Mouse (Mus musculus) spleen, adult 18-20 months (tissue): ENCODE data around the gene Creb3l2.

Source experiments
- DNase-seq, 2 experiments: peaks; one replicate each; pipeline ENCODE4 v3.0.0; 2022; ENCODE audit warnings: mixed read lengths in 2 of 2

The Creb3l2 gene

DNA sequence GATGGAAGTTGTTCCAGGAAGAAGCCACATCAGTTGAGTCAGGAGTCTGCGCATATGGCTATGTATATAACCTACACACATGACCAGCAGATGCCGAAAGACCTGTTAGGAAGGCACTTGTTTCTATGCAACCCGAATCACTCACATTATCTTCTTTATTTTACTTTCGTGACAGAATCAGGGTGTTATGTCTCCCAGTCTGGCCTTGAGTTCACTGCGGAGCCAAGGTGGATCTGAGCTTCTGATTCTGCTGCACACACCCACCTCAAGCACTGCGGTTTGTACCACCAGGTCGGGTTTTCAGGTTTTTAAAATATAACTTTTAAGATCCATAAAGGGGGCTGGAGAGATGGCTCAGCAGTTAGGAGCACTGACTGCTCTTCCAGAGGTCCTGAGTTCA lies 119.3 kb downstream of the Creb3l2 start:
- no peak for DNase-seq

- no peak for DNase-seq
Observed at GRCm38 (mm10) chr6:37322088-37322487, 119.9 kb downstream of the Creb3l2 start.

- DNase-seq: no peak
Observed at GRCm38 (mm10) chr6:37317904-37318303, 124.0 kb downstream of the Creb3l2 start.

DNA sequence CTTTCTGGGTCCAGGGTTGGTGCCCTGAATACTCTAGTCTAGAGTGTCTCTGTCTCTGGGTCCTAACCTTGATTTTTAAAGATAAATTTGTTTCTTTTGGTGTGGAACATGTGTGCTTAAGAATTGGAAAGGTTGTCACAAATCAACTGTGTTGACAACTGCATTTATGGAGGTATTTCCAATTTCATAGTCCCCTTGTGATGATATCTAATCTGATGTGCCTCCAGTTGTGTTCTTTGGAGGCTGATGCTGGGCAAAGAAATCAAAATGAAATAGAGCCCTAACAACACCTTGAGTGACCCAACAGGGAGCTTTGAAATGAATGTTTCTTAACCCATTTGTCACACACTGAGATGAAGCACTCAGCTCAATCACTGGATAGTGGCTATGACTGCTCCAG lies 126.5 kb downstream of the Creb3l2 start:
- DNase-seq: no peak

- DNase-seq: no peak
Observed at GRCm38 (mm10) chr6:37310601-37311000, 131.3 kb downstream of the Creb3l2 start.

GRCm38 (mm10) chr6:37306616-37307015 lies 135.3 kb downstream of the Creb3l2 start:
- no peak for DNase-seq

- no peak for DNase-seq
Observed at GRCm38 (mm10) chr6:37300492-37300891, 141.5 kb downstream of the Creb3l2 start.

GRCm38 (mm10) chr6:37299562-37300390 lies 142.2 kb downstream of the Creb3l2 start, which contains the start of gene Dgki:
TSS of gene Dgki (minus strand) at chr6:37300184.
- DNase-seq: peak in 1 of 2 experiments; percentile 12

DNA sequence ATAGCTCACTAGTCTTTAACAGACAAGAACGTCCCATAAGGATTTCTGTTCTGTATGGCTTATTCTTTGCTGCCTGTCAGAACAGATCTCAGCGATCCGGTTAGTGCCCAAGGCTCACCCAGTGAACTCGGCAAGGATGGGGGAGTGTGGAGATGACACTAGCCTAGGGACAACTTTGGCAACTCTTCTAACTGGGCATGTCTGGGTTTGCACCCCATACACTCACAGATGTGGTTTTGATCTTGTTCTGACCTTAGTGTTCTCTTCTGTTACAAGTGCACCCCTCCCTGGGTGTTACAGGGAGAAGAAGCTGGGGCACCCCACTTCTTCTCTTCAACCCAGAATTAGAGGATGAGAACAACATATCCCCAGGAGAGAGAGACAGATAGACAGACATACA lies 143.0 kb downstream of the Creb3l2 start:
- DNase-seq: no peak

DNA sequence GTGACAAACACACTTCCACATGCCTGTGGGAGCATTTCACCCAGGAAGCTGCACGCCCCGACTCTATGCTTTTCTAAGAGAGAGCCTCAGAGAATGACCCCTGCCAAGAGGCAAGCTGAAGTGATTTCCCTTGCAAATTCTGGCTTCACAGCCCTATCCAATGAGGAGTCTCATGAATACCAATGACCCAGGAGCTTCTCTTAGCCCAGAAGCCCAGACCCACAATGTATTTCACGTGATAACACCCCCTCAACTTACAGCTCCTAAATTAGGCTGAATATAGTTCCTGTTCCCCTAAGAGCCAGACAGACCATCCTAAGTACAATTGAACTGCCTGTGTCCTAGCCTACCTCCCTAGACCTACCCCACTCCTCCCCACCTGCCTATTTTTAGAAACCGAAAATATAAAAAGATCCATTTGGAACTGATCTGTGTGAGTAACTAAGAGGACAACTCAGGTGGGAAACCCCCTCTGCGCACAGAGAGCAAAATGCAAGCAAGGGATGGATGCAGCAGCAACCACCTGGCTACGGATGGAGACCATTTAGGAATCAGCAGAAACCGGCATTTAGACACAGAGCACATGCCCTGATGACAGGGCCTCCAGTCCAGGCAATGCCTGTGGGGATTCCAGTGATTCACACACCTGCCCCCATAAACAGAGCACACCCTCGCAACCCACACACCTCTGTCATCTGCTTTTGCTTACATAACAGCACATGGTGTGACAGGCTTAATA lies 144.0 kb downstream of the Creb3l2 start:
- DNase-seq: no peak

GRCm38 (mm10) chr6:37292068-37292467 lies 149.9 kb downstream of the Creb3l2 start:
- no peak for DNase-seq

GRCm38 (mm10) chr6:37291171-37291570 lies 150.8 kb downstream of the Creb3l2 start:
- DNase-seq: no peak

- no peak for DNase-seq
Observed at GRCm38 (mm10) chr6:37290691-37291090, 151.3 kb downstream of the Creb3l2 start.

DNA sequence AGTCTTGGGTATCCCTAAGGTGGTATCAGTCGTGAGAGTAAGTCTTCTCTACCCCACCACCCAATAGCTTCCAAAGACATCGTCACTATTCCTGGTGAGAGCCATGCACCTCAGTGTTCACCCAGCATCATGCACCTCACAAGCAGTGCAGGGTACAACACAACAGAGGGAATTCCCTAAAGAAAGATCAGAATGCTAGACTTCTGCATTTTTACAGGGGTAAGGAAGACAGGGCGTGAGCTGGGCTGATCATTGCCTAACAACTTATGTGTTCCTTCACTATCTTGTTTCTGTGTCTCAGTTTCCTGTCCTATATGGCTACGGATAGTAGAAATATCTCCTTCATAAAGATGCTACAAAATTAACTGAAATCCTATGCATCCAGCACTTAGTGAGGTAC lies 155.8 kb downstream of the Creb3l2 start:
- DNase-seq: no peak

DNA sequence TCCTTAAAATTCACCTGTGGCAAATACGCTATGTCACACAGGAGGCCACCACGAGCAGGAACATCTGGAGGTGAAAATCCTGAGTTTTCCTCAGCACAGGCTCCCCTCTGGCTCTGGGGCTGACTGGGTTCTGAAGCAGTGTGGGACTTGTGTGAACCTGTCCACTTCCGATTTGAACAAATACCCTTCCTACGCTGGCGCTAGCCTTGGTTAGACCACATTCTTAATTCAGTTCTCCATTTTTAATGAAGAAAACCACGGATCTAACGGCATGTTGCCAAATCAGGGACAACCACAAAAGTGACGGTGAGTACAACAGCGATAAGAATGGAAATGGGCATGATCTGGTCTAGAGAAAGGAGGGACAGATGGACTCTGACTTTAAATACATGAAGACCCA lies 157.1 kb downstream of the Creb3l2 start:
- DNase-seq: no peak

DNA sequence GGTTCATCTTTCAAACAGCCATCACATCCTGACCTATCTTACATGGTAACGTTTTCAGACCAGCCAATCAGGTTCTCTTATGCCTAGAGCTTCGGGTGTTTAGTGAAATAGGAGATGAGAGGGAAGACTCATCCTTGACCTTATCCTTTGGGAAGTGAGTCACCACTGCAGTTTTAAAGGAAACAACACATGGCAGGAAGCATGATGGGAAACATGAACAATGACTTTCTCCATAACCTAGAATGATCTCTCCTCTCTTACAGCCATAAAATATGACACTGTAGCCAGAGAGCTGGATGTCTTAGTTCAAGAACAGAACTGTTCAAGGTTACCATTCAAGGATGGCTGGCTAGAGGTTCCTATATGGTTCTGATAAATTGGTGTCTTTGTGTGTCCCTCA lies 158.6 kb downstream of the Creb3l2 start:
- DNase-seq: no peak

DNA sequence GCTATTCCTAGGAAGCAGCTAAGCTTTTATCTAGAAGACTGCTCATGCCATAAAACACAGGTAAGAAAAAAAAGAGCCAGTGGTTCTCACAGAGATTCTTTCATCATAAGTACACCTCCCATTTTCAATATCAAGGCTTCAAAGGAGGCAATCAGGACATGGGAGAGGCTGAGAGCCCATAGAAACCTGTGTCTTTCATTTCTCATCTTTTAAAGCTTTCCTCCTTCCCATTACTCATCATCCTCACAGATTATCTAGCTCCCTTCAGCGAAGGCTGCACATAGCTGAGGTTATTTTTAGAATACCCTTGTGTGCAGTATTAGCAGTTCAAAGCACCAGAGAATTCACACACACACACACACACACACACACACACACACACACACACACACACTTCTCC lies 159.3 kb downstream of the Creb3l2 start:
- no peak for DNase-seq
